Mouse (Mus musculus) gastrocnemius, postnatal 4 days (tissue): Measurements from ENCODE around the gene Nectin2. TPM values are rescaled to one million over a fixed set of nuclear protein-coding genes. Genes with fewer than 3 reads are reported as not detected.
A peak's percentile ranks its signal among the peaks of the same experiment; 100 is the strongest.
"Not testable (repeated sequence)": the region's sequence is repeated elsewhere in the genome, so short reads cannot be mapped to it uniquely, and the experiment has no call there.

Source experiments
- DNase-seq, 2 experiments: peaks; one replicate each; pipeline ENCODE4 v3.0.0; 2021 to 2022; ENCODE audit warnings: low spot score in 2 of 2, mixed read lengths in 2 of 2
- total RNA-seq, 2 experiments: library from RNA; stranded (reverse); gene quantifications; 2 replicates each; pipeline ENCODE4 v1.2.3; 2021

Nectin2 gene
- total RNA-seq, 2 experiments from 2014 or later: 21.1 to 23.2 TPM

GRCm38 (mm10) chr7:19691434-19691833 is 58.8 kb downstream of the Nectin2 start:
- no peak for DNase-seq

GRCm38 (mm10) chr7:19690845-19691244 is 59.4 kb downstream of the Nectin2 start:
- no peak for DNase-seq

- DNase-seq: no peak
These were observed 61.7 kb downstream of the Nectin2 start for GRCm38 (mm10) chr7:19688611-19689010.

GRCm38 (mm10) chr7:19688101-19688500 is 62.2 kb downstream of the Nectin2 start:
- DNase-seq: no peak

- DNase-seq: not testable (repeated sequence)
These were observed 63.2 kb downstream of the Nectin2 start for GRCm38 (mm10) chr7:19686927-19687583.

- no peak for DNase-seq
These were observed 63.8 kb downstream of the Nectin2 start for GRCm38 (mm10) chr7:19686521-19686920.

- no peak for DNase-seq
These were observed 64.9 kb downstream of the Nectin2 start for GRCm38 (mm10) chr7:19685374-19685773.

GRCm38 (mm10) chr7:19683771-19684201 is 66.5 kb downstream of the Nectin2 start:
- no peak for DNase-seq

- no peak for DNase-seq
These were observed 67.3 kb downstream of the Nectin2 start for GRCm38 (mm10) chr7:19682979-19683378.

- no peak for DNase-seq
These were observed 69.0 kb downstream of the Nectin2 start, which contains the start of the genes Gm44805 and Apoc4 for GRCm38 (mm10) chr7:19681202-19681694. TSS of gene Gm44805 (minus strand) at chr7:19681423. TSS of gene Apoc4 (minus strand) at chr7:19681479.

- no peak for DNase-seq
These were observed 69.6 kb downstream of the Nectin2 start for GRCm38 (mm10) chr7:19680702-19681101.

GRCm38 (mm10) chr7:19678901-19679300 is 71.4 kb downstream of the Nectin2 start:
- no peak for DNase-seq

GRCm38 (mm10) chr7:19677872-19678271 is 72.4 kb downstream of the Nectin2 start, which contains the start of gene Apoc2:
TSS of gene Apoc2 (minus strand) at chr7:19677941.
- DNase-seq: no peak

- no peak for DNase-seq
These were observed 73.6 kb downstream of the Nectin2 start for GRCm38 (mm10) chr7:19676662-19677061.

- no peak for DNase-seq
These were observed 74.5 kb downstream of the Nectin2 start for GRCm38 (mm10) chr7:19675824-19676223.

GRCm38 (mm10) chr7:19673083-19673699 is 77.1 kb downstream of the Nectin2 start:
- no peak for DNase-seq

GRCm38 (mm10) chr7:19671511-19671910 is 78.8 kb downstream of the Nectin2 start:
- no peak for DNase-seq

- peak; percentile 77 to 91 for DNase-seq
These were observed 81.1 kb downstream of the Nectin2 start for GRCm38 (mm10) chr7:19668947-19669721.

GRCm38 (mm10) chr7:19667434-19667833 is 82.8 kb downstream of the Nectin2 start:
- no peak for DNase-seq

- DNase-seq: no peak
These were observed 83.5 kb downstream of the Nectin2 start for GRCm38 (mm10) chr7:19666750-19667149.
